Mouse (Mus musculus) urinary bladder, postnatal 4 days (tissue): ENCODE data around the gene Zfp442.
A peak's percentile ranks its signal among the peaks of the same experiment; 100 is the strongest.
"Not testable (repeated sequence)": the region's sequence is repeated elsewhere in the genome, so short reads cannot be mapped to it uniquely, and the experiment has no call there.

Source experiments
- DNase-seq, 2 experiments: peaks; one replicate each; pipeline ENCODE4 v3.0.0; 2021 to 2022; ENCODE audit warnings: low spot score in 2 of 2

Gene Zfp442

DNA sequence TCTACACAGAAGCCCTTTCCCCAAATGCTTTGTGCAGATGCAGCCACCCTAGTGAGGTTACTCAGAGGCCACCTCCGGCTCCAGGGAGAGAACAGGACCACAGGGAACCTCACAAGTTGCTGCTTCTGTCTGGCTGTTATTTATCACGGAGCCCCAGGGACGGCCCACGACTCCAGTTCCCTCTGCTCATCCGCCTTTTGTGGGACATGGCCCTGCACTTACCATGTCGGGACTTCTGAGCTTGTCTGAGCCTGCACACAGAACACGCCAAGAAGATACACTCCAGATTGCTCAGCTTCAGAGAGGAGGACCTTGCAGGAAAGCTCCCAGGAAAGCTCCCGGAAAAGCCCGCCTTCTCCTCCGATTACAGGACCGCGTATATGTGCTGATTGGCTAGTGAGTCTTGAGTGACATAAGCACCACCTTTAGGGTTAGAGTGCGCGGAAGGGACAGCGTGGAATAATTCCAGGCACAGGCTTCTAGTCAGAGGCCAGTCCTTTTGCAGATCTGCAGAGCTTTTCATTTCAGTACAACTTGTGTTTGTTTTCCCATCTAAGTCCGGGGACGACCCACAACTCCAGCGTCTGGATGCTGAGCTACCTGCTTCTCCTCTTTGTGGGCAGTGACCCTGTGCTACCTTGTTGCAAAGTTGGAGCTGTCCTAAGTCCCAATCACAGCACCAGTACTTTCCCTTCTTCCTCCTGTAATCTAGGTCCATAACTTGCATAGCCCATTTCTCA, at the start of gene Zfp442:
Gene Zfp442, minus strand, starts transcription at position 307 of the 740 bp plus-strand sequence.
- peak; percentile 59 to 60 for DNase-seq

DNA sequence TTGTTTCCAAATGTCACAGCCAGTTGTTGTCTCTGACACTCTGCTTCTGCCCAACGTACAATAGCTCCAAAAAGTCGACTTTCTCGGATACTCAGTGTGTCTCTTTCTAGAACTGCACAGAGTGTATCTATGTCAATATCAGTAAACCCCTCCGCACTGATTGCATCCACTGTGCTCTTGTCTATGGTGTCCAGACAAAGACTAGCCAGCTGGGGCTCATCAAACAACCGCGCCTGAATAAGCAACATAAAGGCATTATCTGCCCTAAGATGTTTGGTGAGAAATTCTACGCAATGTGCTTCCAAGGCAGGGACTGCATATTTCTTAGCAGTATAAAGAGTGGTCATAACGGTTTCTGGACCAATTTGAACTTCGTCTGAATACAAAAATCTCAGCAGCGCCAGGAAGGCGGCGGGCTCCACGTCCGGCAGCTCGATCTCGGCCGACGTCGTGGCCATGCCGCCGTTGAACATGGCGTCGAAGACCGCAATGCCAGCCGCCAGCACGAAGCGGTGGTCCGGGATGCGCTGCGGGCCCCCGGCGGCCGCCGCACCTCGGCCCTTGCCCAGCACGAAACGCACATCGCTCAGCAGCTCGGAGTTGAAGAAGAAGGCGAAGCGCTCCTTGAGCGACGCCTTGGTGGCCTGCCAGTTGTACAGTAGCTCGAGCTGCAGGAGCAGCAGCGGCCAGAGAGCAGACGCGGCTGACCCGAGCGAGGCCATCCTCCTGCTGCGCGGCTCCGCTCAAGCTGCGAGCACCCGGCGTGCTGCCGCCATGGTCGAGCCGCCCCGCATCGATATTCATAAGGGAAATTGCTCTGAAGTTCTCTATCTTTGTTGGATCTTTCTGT, 49.1 kb upstream of the Zfp442 start:
- DNase-seq: not testable (repeated sequence)

DNA sequence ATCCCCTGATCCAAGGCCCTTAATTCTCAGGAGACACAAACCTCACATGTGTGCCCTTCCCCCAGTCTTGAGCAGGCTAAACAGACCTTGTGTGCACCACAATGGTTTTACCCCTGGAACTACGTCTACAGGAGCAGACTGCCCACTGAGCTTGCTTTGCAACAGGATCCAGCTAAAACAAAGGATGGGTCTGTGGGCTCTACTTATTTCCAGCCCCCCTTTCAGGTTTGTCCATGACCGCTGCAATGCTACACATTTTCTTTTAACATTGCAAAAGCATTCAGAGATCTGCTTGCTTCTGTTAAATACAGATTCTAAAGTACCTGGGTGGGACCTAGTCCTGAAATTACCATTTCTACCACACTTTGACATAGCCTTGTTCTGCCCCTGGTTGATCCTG, 41.7 kb upstream of the Zfp442 start:
- no peak for DNase-seq

DNA sequence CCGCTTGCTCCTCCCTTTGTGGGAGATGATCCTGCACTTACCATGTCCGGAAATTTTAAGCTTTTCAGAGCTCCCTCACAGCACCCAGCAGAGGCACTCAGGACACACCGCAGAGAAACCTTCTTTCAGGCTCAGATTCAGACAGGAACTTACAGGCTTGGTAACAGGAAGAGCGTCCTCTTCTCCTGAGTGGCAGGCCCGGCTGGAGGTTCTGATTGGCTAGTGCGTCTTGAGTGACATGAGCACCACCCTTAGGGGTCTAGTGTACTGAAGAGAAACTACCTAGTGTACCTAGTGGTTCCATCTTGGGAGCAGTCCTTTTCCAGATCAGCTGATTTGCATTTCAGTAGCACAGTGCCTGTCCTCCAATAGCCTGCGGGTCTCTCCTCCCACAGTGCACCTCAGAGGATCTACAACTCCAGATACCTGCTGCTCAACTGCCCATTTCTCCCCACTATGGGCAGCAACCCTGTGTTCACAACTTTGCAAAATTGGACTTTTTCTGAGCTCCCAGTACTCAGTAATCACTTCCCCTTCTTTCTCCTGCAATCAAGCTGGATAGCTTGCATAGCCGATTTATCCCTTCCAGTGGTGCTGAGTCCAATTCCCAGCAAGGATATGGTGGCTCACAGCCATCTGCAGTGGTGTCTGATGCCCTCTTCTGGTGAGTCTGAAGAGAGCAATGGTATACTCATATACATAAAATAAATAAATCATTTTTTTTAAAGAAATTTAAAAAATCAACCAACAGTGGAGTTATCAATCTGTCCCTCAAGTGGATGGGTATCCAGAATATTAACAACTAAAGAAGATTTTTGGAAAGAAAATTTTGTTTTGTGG, 33.9 kb upstream of the Zfp442 start, which contains the start of gene Zfp345:
Gene Zfp345, minus strand, starts transcription at position 153 of the 840 bp plus-strand sequence.
- not testable (repeated sequence) for DNase-seq

DNA sequence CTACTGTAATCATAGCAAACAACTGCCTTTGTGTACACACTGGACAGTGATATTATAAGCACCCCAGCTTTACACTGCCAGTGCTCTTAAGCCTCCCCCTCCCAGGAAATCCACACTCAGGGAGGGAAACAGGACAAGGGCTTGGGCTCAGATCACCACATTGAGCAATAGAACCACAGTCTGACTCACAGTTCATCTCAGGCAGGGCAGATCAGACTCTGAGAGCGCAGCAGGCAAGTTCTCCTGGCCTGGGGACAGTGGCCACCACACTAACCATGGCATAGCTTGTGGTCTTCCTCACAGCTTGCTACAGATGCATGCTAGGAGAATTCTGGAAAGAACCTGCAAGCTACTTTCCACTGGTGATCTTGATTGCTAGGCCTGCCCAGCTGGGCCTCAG, 12.2 kb downstream of the Zfp442 start:
- not testable (repeated sequence) for DNase-seq

DNA sequence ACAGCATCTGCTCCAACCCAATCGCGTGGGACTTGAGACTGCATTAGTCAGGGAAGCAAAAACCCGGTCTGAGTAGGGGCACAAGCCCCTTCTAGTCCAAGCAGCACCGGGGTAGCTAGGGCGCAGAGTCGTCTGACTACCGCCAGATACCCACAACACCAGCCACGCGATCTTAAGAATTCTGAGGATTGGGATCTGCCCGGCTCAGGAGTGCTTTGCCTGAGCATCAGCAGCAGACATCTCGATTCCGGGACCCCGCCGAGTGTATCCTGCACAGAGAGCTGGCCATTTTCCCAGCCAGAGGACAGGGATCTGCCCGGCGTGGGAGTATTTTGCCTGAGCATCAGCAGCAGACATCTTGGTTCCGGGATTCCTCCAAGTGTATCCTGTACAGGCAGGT, 39.1 kb downstream of the Zfp442 start:
- not testable (repeated sequence) for DNase-seq

DNA sequence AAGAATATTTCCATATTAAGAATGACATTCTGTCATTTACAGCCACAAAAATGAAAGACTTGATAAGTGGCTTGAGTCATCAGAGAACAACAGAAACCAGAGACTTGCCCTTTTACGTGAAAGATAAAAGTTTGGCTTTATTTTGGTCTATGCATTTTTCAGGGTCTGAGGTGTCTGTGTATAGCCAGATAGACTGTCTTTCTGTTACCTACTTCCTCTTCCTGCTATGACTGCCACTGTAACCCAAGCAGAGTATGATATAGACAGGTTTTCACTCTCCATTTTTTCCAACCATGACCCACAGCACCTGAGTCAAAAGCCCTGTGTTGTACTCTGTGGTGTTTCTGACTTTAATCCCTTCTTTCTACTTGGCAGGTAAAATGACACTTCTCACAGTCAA, 61.1 kb downstream of the Zfp442 start:
- no peak for DNase-seq

DNA sequence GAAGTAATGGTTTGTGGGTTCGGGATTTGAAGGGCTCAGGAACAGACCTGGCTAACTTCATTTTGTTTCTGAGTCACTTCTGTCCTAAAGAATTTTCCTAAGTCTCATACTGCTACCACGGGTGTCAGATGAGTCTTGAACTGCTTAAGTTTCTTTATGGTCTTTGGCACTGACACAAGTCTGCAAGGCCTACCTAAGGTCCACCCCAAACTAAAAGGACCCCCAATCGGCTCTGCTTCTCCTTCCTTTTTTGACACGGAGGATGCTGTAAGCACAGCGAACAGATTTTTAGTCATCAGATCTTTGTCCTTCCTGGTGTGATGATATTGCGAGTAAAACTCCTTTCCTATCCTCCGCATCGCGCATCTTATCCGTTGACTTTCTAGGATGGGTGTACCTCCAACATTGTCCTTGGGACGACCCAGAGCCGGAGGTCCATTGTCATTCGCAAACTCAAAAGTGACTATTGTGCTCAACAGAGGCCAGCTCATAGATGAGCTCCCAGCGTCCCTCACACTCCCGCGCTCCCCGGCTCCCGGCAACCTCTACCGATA, 65.7 kb downstream of the Zfp442 start:
- DNase-seq: not testable (repeated sequence)

DNA sequence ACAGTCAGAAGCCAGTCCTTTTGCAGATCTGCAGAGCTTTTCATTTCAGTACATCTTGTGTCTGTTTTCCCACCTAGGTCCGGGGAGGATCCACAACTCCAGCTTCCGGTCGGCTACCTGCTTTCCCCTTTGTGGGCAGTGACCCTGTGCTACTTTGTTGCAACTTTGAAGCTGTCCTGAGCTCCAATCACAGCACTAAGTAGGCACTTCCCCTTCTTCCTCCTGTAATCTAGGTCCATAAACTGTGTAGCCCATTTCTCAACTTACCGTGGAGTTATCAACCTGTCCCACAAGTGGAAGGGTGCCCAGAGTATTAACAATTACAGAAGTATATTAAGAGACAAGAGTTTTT, 88.4 kb downstream of the Zfp442 start:
- DNase-seq: no peak

DNA sequence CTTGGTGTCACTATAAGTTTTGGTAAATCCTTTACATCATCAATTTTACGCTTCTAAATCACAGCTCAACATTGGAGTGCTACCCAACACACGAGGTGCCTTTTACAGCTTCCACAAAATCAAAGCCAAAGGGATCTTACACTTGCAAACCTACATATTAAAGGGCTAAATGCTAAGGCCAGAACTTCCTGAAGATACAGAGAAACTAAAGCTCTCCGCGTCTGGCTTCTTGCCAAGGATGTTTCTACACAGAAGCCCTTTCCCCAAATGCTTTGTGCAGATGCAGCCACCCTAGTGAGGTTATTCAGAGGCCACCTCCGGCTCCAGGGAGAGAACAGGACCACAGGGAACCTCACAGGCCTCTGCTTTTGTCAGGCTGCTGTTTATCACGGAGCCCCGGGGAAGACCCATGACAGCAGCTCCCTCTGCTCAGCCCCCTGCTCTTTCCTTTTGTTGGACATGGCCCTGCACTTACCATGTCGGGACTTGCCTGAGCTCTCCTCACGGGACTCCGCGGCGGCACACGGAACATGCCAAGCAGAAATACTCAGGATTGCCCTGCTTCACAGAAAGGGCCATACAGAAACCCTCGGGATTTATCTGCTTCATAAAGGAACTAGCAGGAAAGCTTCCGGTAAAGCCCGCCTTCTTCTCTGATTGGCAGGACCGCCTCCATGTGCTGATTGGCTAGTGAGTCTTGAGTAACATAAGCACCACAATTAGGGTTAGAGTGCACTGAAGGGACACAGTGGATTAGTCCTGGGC, 89.0 kb downstream of the Zfp442 start, which contains the start of gene 3300002I08Rik:
Gene 3300002I08Rik, minus strand, starts transcription at position 653 of the 765 bp plus-strand sequence.
- DNase-seq: peak; percentile 76 to 81
